Mouse (Mus musculus): ENCODE results near the gene Abhd4. TPM values are rescaled to one million over a fixed set of nuclear protein-coding genes. Genes with fewer than 3 reads are reported as not detected.
A peak's percentile ranks its signal among the peaks of the same experiment; 100 is the strongest.

Gene Abhd4
- total RNA-seq, 2 experiments from 2014 or later: 463 to 735 TPM

GRCm38 (mm10) chr14:54271976-54272606 is 18.1 kb downstream of the Abhd4 start:
- DNase-seq (ENCODE audit: low spot score in 2 of 2): no peak

DNA sequence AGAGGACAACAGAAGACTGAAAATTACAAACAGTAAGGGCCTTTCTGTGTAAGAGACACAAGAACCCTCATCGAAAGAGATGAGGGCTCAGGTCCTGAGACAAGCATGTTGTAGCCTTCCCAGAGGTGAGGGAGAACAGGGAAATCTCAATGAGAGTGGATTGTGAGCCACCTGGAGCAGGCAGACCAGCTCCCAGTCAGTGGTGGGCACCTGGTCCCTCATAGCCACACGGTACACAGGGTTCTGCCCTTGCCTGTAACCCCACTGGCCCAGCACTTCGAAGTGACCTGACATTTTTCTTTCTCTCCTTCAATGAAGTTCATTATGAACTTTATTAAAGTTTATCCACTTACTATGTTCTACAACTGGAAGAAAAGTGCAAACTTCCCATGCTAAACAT is 18.7 kb downstream of the Abhd4 start:
- no peak for DNase-seq (ENCODE audit: low spot score in 2 of 2)

- DNase-seq (ENCODE audit: low spot score in 2 of 2): no peak
Measured at GRCm38 (mm10) chr14:54276446-54276845, 22.5 kb downstream of the Abhd4 start.

DNA sequence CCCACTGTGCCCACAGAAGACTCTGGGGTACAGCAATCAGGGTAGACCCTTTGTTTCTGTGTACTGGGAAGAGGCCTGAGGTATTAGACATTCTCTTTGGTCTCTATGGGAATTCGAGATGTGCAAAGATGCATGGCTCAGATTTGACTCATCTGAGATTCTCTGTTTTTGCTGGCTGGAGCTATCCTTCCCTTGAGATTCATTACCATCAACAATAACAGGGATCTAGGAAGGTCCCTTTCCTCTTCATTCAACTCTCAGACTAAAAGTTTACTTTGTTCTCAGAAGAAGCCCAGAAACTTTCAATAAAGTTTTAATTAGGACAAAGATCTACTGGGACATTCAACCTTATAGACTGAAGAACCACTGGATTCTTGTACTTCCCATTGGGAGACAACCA is 30.9 kb downstream of the Abhd4 start, which contains the start of gene Olfr49:
Gene Olfr49, minus strand, starts transcription at position 101 of the 400 bp plus-strand sequence.
- no peak for DNase-seq (ENCODE audit: low spot score in 2 of 2)

DNA sequence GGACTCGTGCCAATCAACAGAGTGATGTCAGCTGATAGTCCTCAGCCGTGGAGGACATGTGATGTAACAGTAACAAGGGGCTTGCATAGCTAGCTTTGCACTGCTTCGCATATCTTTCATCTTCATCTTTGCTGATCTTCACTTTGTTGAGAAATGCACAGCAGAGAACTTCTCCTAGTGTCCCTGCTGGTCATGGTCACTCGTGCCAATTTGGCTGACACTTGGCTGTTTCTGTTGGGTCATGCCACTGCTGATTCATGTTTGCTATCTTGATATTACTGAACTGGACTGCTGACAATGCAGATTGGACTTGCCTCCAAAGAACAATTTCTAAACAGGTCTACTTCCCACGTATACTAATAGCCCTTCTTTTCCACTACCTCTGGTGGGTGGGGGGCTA is 46.1 kb downstream of the Abhd4 start:
- peak; percentile 34 to 44 for DNase-seq (ENCODE audit: low spot score in 2 of 2)

GRCm38 (mm10) chr14:54300676-54301075 is 46.7 kb downstream of the Abhd4 start:
- peak in 1 of 2 experiments; percentile 33 for DNase-seq (ENCODE audit: low spot score in 2 of 2)

- DNase-seq (ENCODE audit: low spot score in 2 of 2): no peak
Measured at GRCm38 (mm10) chr14:54311763-54312162, 57.8 kb downstream of the Abhd4 start.

Other genes with a start within 250 kb of the Abhd4 start
- 100 to 1,000 TPM; 381 to 382 TPM for gene Dad1, start 84 bp upstream of the Abhd4 start, total RNA-seq (2021)
- gene Olfr49, start 30.8 kb downstream of the Abhd4 start, total RNA-seq (2021): under 1 TPM in 1 of 2 experiments, not detected in 1; 0.07 TPM
- gene Oxa1l, start 106.6 kb downstream of the Abhd4 start, total RNA-seq (2021): 10 to 100 TPM; 77.0 to 95.1 TPM
- 1 to 10 TPM; 3.1 to 4.5 TPM for gene Slc7a7, start 163.6 kb downstream of the Abhd4 start, total RNA-seq (2021)
- gene Mrpl52, start 172.7 kb downstream of the Abhd4 start, total RNA-seq (2021): 100 to 1,000 TPM; 180 to 210 TPM
- gene Mmp14, start 177.4 kb downstream of the Abhd4 start, total RNA-seq (2021): 10 to 100 TPM; 26.4 to 38.4 TPM
- gene Lrp10, start 209.9 kb downstream of the Abhd4 start, total RNA-seq (2021): 100 to 1,000 TPM in 1 of 2 experiments, 10 to 100 TPM in 1; 95.4 to 119 TPM
- 1 to 10 TPM in 1 of 2 experiments, under 1 TPM in 1; 0.26 to 1.1 TPM for gene Rem2, start 221.9 kb downstream of the Abhd4 start, total RNA-seq (2021)

Data from adrenal gland, adult 18-20 months (tissue).